In the genomic region with DNA sequence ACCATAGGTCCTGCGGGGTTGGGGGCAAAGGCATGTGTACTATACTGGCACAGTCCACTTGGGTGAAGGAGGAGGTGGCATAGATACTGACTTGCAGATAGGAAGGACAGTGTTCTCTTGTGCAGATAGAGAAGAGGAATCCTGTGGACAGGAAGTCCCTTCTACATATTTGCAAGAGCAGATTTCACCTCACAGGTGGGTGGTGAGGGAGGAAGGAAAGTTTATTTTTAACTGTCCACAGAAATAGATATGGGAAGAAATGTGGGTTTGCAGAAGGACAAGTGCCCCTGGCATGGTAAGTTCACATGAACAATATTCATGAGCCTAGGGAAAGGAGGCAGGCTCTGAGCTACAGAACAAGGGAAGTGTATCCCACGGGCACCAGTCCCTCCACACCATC, we compare ENCODE assay signal across 27 mouse cellular contexts. TPM values are rescaled to one million over a fixed set of nuclear protein-coding genes. Genes with fewer than 3 reads are reported as not detected.
"Had no signal": no experiment of that assay in that cellular context is flagged by ENCODE, and none has a peak within 500 bp of the region (broad histone marks: within the 10 kb centered on the region; RNA-seq: fewer than 3 reads in every experiment).

No protein-coding gene starts in this region.

- DNase-seq: liver, postnatal 0 days; lung, adult 2 months; lung, postnatal 14 days; lung, postnatal 36 days; midbrain, embryonic 14.5 days; retina, postnatal 1 day; right cerebral cortex, postnatal 14 days; spleen, adult 18-20 months; thymus, adult 18-20 months; thymus, postnatal 14 days; thymus, postnatal 36 days had no signal

- H3K4me2 ChIP-seq: liver, embryonic 15.5 days; lung, embryonic 15.5 days; midbrain, embryonic 11.5 days; neural tube, embryonic 13.5 days; neural tube, embryonic 15.5 days had no signal

- H3K27me3 ChIP-seq: lung, embryonic 15.5 days; megakaryocyte, embryonic 14.5 days; neural tube, embryonic 15.5 days had no signal

- H3K27ac ChIP-seq: liver, embryonic 15.5 days; lung, embryonic 15.5 days; macrophage; neural tube, embryonic 13.5 days; neural tube, embryonic 15.5 days had no signal

- H3K4me3 ChIP-seq: liver, embryonic 15.5 days; lung, embryonic 15.5 days; megakaryocyte, embryonic 14.5 days; myocyte; neural tube, embryonic 13.5 days; neural tube, embryonic 15.5 days had no signal

- H3K9ac ChIP-seq: liver, embryonic 15.5 days; liver, postnatal 0 days; lung, embryonic 15.5 days; neural tube, embryonic 13.5 days; neural tube, embryonic 15.5 days had no signal

- ATAC-seq: liver, postnatal 0 days; lung, postnatal 0 days; midbrain, embryonic 16.5 days had no signal

- H3K9me3 ChIP-seq: liver, embryonic 15.5 days; lung, embryonic 15.5 days; megakaryocyte, embryonic 14.5 days; neural tube, embryonic 13.5 days; neural tube, embryonic 15.5 days had no signal

RNA-seq across cellular contexts. Expression of a gene that starts 16.8 kb away (rescaled TPM):
- total RNA-seq: megakaryocyte progenitor cell, adult 5-6 weeks had no signal
- polyA plus RNA-seq: liver, embryonic 15.5 days; liver, postnatal 0 days; lung, adult 2 months; lung, postnatal 0 days; macrophage; midbrain, embryonic 11.5 days; midbrain, embryonic 14.5 days; midbrain, embryonic 16.5 days; neural tube, embryonic 11.5 days; neural tube, embryonic 13.5 days; neural tube, embryonic 15.5 days; small intestine, adult 2 months; stomach, embryonic 14.5 days; stomach, embryonic 16.5 days; thymus, postnatal 0 days had no signal

RNA-seq across cellular contexts. Expression of a gene that starts 51.8 kb away (rescaled TPM):
- polyA plus RNA-seq: macrophage; myocyte; thymus, postnatal 0 days had no signal
